Mouse (Mus musculus) testis, postnatal 10 days (tissue): ENCODE results near the gene Dctd.

ENCODE experiments used
- DNase-seq: peaks from one replicate; pipeline ENCODE4 v3.0.0; 2021; ENCODE audit warnings: low spot score

Dctd gene

GRCm38 (mm10) chr8:48098792-48099191 lies at the start of gene Dctd:
TSS of gene Dctd (plus strand) at chr8:48099092.
- no peak for DNase-seq

GRCm38 (mm10) chr8:48053611-48054010 lies 45.3 kb upstream of the Dctd start:
- no peak for DNase-seq

GRCm38 (mm10) chr8:48063526-48064072 lies 35.3 kb upstream of the Dctd start:
- no peak for DNase-seq

DNA sequence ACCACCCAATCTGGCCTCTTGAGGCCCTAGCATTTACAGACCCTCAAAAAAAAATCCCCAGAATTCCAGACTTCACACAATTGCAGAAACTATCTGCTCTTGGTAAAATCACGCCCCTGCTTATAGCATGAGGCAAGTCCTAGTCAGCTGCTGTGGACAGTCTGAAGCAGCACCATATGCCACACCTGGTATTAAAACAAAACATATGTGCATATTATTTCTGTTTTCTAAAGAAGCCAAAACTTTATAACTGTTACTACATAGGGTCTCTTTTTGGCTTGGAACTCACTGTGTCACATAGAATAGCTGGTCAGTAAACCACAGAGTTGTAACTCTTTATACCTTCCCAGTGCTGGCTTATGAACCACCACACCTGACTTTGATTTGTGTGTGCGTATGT lies 24.7 kb upstream of the Dctd start:
- no peak for DNase-seq

DNA sequence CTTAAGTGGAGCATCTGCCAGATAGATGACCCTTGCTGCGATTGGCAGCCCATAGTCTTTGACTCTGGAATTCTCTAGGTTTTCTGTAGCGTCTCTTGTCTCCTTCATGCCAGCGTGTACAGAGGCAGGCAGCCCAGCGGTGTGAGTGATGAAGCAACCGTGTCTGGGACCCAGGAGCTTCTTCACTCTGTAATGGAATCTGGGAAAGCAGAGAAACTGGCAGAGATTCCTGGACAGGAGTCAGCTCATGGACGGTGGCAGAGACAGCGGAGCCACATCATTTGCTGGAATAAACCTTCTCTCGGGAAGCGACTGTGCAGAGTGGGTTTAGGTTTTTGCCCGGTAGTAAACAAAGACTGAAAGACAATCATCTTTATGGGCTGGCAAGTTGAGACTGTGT lies 16.5 kb upstream of the Dctd start:
- no peak for DNase-seq

DNA sequence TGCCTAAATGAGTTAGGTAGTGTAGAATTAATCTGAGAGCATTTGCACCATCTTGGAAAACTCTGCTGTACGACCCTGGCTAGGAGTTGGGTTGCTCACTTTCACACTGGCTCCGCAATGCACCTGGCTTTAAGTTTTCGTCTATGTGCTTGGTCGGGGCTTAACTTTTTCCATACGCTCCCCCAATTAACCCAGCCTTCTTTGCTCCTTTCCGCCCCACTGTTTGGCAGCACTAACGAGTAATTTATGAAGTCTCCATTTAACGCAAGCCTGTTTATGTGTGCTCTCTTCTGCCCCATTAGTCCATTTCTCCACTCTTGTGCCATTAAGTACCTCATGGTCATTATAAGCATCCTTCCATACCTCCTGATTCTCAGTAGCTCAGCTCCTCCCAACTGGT lies 8.2 kb upstream of the Dctd start:
- DNase-seq: no peak

DNA sequence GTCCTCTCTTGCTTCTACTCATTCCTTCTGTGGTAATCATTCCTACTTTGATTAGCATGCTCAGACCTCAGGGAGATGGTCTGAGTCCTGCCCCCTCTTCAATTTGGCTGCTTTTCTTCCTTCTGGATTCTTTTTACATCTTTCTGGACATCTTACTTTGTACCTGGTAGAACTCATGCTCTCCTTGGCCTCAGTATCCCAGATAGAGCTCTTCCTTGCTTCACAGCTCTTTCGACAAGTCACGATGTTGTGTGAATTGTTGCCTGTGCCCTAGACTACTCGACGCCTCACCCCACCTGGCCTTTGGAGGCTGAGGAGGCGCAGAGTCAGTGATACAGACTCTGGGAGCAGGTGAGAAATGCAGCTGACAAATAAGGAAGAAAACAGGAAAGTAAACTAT lies 3.5 kb upstream of the Dctd start:
- no peak for DNase-seq

- peak; percentile 73 for DNase-seq
Measured at GRCm38 (mm10) chr8:48097131-48097794, 1.6 kb upstream of the Dctd start.

DNA sequence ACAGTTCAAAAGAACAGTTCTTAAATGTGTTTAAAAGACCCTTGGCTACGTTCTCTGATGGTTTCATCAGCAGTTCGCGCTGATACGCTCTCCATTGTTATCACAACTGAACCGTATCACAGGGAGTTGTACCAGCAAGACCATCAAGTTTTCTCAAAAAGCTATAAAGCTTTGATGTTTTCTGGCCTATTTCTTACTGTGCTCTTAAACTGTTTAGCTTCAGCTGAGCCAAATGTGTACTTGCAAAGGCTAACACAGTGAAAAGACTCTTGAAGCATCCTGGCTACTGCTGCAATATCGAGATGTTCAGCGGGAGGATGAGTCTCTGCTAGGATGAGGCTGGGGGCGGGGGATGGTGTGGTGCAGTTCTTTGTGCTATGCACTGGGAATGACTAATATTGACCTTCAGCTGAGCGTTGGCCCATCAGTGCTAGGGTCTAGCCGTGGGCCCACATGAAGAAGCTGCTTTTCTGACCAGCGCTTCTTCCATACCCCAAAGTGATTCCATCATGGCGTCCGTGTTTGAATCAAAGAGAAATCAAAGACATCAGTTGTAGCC lies 732 bp upstream of the Dctd start:
- DNase-seq: no peak

GRCm38 (mm10) chr8:48100100-48100787 lies 1.4 kb downstream of the Dctd start:
- no peak for DNase-seq

- DNase-seq: no peak
Measured at GRCm38 (mm10) chr8:48109373-48109855, 10.5 kb downstream of the Dctd start.

DNA sequence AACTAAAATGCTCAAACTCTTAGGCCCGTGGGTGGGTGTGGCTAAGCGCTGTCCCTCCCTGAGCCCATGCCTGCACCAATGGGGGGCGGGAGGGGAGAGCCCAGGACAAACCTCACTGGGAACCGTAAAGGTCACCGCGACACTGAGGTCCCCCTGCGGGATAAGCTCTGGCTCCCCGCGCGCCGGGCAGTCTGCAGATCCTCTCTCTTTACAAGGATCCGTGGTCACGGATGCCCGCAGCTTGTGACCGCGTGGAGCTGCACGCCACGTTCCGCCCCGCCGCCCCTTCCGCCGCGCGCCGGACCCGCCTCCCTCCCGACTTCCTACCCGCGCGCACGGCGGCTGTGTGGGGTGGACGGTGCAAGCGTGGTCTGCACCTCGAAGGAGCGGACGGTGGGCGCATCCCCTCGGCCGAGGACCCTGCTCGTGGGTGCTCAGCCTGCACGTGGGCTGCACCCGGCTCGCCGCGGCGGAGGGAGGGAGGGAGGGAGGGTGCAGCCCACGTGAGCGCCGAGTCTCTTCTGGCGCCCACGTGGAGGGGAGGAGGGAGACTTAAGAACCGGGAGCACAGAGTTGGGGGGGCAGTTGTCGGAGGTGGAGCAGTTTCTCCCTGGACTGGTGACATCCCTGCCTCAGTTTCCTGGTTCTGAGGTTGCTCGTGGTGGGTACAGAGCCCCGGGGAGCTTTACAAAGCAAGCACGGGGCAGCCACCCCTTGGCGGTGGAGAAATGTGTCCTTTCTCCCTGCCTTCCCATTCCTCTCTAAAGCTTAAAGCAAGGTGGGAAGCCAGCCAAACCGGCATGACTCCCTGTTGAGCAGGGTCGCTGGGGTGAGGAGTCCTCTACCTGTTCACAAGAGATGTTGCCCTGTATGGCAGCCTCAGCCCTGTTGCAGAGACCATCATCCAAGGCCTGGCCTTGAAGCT lies 11.2 kb downstream of the Dctd start:
- DNase-seq: peak; percentile 80

DNA sequence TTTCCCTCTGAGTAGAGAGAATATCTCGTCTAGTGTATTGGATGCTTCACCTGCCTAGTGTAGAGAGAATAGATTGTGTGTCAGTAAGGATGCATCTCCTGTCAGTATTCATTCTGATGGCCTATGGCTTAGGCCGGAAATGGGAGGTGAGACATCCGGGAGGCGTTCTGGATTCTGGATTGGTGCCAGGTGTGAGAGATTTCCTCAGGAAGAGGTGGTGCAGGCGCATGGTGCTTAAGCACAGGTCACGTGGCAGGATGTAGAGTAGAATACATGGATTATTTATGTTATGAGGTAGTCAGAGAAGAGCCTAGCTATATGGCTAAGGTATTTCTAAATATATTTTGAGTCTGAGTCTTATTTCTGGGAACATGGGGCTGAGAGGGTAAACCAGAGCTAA lies 15.7 kb downstream of the Dctd start:
- no peak for DNase-seq

DNA sequence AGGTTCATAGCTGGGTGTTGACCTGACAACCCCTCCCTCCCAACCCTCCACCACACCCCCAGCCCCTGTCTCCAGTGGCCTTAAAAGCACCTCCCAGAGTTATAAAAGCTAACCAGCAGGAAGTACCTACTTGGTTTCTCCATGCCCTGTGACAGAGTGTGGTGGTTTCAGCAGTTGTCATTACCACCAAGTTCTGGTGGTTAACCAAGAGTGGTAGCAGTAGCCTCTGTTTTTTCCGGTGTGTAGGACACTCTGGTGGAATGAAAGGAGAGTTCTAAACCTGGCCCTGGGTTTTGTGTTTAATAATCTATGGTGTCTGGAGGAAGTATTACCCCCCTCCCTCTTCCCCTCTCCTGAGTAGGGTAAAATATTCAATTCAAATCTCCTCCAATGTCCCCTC lies 24.1 kb downstream of the Dctd start:
- no peak for DNase-seq

DNA sequence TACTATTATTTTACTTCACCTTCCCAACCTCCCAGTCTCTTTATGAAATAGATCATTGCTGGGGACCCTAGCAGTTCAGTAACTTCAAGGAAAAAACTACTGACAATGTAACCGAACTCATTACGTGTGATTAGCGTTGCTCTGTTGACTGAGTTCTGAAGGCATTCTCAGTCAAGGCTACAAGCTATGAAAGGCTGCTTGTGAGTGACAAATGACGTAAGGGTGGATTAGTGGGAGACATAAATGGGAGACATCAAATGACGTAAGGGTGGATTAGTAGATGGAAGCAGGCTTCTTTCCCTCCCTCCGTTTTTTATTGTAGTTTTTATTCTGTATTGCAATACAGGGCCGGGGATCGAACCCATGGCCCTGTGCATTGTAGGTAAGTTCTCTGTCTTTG lies 26.0 kb downstream of the Dctd start:
- DNase-seq: no peak

- DNase-seq: no peak
Measured at GRCm38 (mm10) chr8:48126954-48127353, 28.1 kb downstream of the Dctd start.

- DNase-seq: no peak
Measured at GRCm38 (mm10) chr8:48130266-48130665, 31.4 kb downstream of the Dctd start.

GRCm38 (mm10) chr8:48133321-48133720 lies 34.4 kb downstream of the Dctd start:
- no peak for DNase-seq

DNA sequence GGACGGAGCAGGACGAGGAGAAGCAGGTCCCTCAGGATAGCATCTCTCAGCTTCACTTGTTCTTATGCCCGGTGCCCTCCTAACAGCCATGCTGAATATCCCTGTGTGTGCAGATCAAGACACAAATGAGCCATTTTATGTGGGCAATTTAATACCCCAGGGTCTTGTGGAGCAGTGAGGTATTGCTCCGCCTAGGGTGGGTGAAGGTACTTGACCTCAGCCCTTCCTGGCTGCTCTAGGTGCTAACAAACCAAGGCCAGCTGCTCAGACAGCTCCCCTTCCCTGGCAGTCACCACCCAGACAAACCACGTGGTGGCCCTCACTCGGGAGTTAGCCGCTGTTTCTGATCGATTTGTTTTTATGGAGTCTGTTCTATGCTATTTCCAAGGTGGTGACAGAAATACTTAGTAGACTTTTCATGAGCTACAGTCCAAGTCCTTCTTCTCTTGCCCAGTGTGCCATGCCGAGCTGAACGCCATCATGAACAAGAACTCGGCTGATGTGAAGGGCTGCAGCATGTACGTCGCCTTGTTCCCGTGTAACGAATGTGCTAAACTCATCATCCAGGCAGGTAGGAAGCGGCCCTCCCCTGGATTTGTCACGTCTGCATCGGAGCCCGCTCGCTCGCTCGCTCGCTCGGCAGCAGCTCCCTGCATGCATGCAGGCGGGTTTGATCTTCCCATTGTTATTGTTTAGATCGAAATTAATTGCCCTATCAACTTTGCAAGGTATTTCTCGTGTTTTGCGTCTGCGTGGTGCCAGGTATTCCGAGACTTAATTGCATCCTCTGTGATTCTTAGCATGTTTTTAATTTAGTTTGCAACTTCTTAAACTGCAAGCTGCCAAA lies 38.1 kb downstream of the Dctd start:
- no peak for DNase-seq

DNA sequence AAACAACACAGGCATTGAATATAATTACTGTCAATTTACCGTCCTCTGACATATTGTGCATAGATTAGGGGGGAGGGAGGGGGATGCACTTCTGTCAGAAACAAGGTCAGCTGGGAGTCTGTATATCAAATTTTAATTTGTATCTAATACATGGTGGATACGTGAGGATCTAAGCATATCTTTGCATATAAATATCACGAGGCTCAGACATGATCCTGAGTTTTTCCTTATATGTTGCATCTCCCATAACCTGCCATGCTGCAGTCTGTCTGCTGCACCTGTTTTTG lies 38.7 kb downstream of the Dctd start:
- DNase-seq: no peak

- no peak for DNase-seq
Measured at GRCm38 (mm10) chr8:48141023-48141422, 42.1 kb downstream of the Dctd start.
